Mouse (Mus musculus) embryonic facial prominence, embryonic 11.5 days (tissue): ENCODE measurements at regions not wholly inside any gene's neighbourhood (a gene's known extent, or its start where the extent isn't known, plus 50 kb on each side); places are given as distances from the start of the nearest gene placed in this dataset.
"Not testable (repeated sequence)": the region's sequence is repeated elsewhere in the genome, so short reads cannot be mapped to it uniquely, and the experiment has no call there.

Experiments
- ATAC-seq: fragments of 200-750 bp; cut with Nextera tagmentation; replicated peaks from 2 replicates; pipeline ENCODE4 v1.8.0; 2017; ENCODE audit warnings: low read depth; ENCODE audit not compliant: insufficient number of reproducible peaks, low FRiP score, low TSS enrichment
- DNase-seq: peaks from one replicate; pipeline ENCODE4 v3.0.0-alpha.2; 2015; ENCODE audit warnings: low spot score
- H3K27ac ChIP-seq: fragments of 300-500 bp; sonication (generic); replicated peaks from 2 replicates; pipeline ENCODE4 v1.5.1; 2014; ENCODE audit warnings: mild to moderate bottlenecking, low read depth, low read length, control low read depth
- H3K27me3 ChIP-seq: fragments of 300-500 bp; sonication (generic); 2 replicates; pipeline ENCODE4 v1.6.1; 2014; ENCODE audit warnings: mild to moderate bottlenecking, low read length, moderate library complexity, mixed read lengths; ENCODE audit not compliant: control insufficient read depth, insufficient read depth
- H3K36me3 ChIP-seq: fragments of 300-500 bp; sonication (generic); replicated peaks from 2 replicates; pipeline ENCODE4 v1.6.1; 2014; ENCODE audit warnings: low read depth, mild to moderate bottlenecking, low read length, moderate library complexity, mixed read lengths; ENCODE audit not compliant: control insufficient read depth, insufficient read depth
- H3K4me1 ChIP-seq: fragments of 300-500 bp; sonication (generic); 2 replicates; pipeline ENCODE4 v1.6.1; 2014; ENCODE audit warnings: low read length, mixed read lengths; ENCODE audit not compliant: control insufficient read depth, insufficient read depth
- H3K4me2 ChIP-seq: fragments of 300-500 bp; sonication (generic); 2 replicates; pipeline ENCODE4 v1.6.1; 2014; ENCODE audit warnings: low read depth, mild to moderate bottlenecking, control low read depth, low read length, moderate library complexity
- H3K4me3 ChIP-seq: fragments of 300-500 bp; sonication (generic); 2 replicates; pipeline ENCODE4 v1.5.1; 2014; ENCODE audit warnings: low read depth, low read length, control low read depth
- H3K9ac ChIP-seq: fragments of 300-500 bp; sonication (generic); replicated peaks from 2 replicates; pipeline ENCODE4 v1.6.1; 2014; ENCODE audit warnings: mild to moderate bottlenecking, control low read depth, low read length
- H3K9me3 ChIP-seq: fragments of 300-500 bp; sonication (generic); replicated peaks from 2 replicates; pipeline ENCODE4 v1.6.1; 2016; ENCODE audit warnings: mild to moderate bottlenecking, low read length, inconsistent platforms, mixed read lengths; ENCODE audit not compliant: control insufficient read depth
- WGBS: fragments of 180-500 bp; shearing (Covaris S2); extraction: QIAGEN DNeasy Blood & Tissue Kit; methylation state at CpG from one replicate; pipeline ENCODE4 v1.1.7; 2014; 5-methylcytosine and 5-hydroxymethylcytosine counted together

DNA sequence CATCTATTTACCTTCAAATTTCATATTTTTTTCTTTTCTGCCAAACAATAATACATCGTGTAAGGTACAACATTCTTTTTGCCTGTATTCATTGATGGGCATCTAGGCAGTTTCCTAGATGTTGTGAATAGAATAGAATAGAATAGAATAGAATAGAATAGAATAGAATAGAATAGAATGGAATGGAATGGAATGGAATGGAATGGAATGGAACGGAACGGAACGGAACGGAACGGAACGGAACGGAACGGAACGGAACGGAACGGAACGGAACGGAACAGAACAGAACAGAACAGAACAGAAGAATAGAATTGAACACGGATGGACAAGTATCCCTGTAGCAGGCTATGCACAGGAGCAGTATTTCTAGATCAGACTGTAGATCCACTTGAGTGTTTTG is 131.0 kb downstream of the Pou4f1 start:
- 86% methylated on average over 15 of the region's 15 CpGs for WGBS
- ATAC-seq, H3K9me3 ChIP-seq: not testable (repeated sequence)

DNA sequence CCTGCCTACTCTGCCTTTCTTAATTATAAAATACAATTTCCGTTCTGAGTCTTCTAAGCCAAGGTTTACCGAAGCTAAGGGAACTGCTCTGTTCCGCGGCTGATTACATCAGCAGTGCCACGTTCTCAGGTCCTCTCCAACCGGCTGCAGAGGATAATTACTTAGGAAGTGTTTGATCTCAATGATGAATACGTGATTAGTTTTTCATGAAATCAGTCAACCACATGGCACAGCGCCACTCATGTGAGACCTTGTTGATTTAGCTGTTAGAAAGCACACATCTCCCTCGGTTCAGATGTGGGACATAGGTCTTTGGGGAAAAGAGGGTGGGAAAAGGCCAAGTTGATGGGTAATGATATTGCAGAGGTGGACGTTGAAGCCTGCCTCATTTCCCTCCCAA is 141.7 kb downstream of the Pou4f1 start:
- H3K27me3 ChIP-seq, result no peaks in the 10 kb centered on the region
- DNase-seq (no peak), ATAC-seq (no peak)
- no peak overlapping the region for H3K4me2 ChIP-seq
- H3K27ac ChIP-seq, result no peak overlapping the region
- no peaks in the 10 kb centered on the region for H3K36me3 ChIP-seq
- 56% methylated on average over 10 of the region's 10 CpGs for WGBS
- H3K9me3 ChIP-seq, result no peaks in the 10 kb centered on the region
- H3K4me1 ChIP-seq, result no peaks in the 10 kb centered on the region
- no peak overlapping the region for H3K9ac ChIP-seq
- no peak overlapping the region for H3K4me3 ChIP-seq

More for the DNA sequence above, 131.0 kb downstream of the Pou4f1 start:
- not testable (repeated sequence) for H3K4me2 ChIP-seq, H3K4me1 ChIP-seq, DNase-seq, H3K27ac ChIP-seq, H3K9ac ChIP-seq, H3K36me3 ChIP-seq, H3K4me3 ChIP-seq, H3K27me3 ChIP-seq

DNA sequence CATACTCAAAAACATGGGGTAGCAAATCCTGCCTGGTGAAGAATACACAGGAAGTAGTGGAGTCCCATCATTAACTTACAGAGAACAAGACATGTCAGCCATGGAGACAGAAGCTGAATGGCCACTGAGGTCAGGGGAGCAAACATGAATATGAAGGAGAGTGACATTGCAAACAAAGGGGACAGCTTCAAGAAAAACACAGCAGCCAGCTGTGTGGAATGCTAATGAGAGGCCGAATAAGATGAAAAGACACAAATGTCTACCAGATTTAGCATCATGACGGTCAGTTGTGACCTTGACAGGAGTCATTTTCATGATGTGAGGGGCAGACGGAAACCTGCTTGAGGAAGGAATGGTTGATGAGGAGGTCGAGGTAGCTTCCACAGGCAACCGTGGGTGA is 167.7 kb downstream of the Pou4f1 start:
- DNase-seq (no peak), ATAC-seq (no peak)
- WGBS, result 52% methylated on average over 5 of the region's 5 CpGs
- Histone ChIP-seq H3K4me2 (no peak overlapping the region), H3K4me1 (no peaks in the 10 kb centered on the region), H3K9me3 (no peaks in the 10 kb centered on the region), H3K27me3 (no peaks in the 10 kb centered on the region), H3K36me3 (no peaks in the 10 kb centered on the region), H3K27ac (no peak overlapping the region), H3K9ac (no peak overlapping the region), H3K4me3 (no peak overlapping the region)

GRCm38 (mm10) chr14:104298312-104298711 is 169.5 kb downstream of the Pou4f1 start:
- DNase-seq, result peak; percentile 5
- no peak overlapping the region for H3K27ac ChIP-seq

GRCm38 (mm10) chr14:104297316-104298311 is 170.2 kb downstream of the Pou4f1 start:
- Histone ChIP-seq H3K4me1 (no peaks in the 10 kb centered on the region), H3K27ac (no peak overlapping the region), H3K9ac (no peak overlapping the region), H3K9me3 (no peaks in the 10 kb centered on the region), H3K27me3 (no peaks in the 10 kb centered on the region), H3K4me3 (no peak overlapping the region), H3K4me2 (no peak overlapping the region), H3K36me3 (no peaks in the 10 kb centered on the region)
- DNase-seq, result peak; percentile 4
- ATAC-seq, result peak; percentile 82
- 53% methylated on average over 15 of the region's 15 CpGs for WGBS

More at GRCm38 (mm10) chr14:104298312-104298711, 169.5 kb downstream of the Pou4f1 start:
- no peak overlapping the region for H3K4me3 ChIP-seq
- 31% methylated on average over 4 of the region's 4 CpGs for WGBS
- ATAC-seq, result peak; percentile 69; the same call in 1 of the 2 replicates
- H3K36me3 ChIP-seq, result no peaks in the 10 kb centered on the region
- H3K9me3 ChIP-seq, result no peaks in the 10 kb centered on the region
- no peaks in the 10 kb centered on the region for H3K27me3 ChIP-seq
- H3K9ac ChIP-seq, result no peak overlapping the region
- no peak overlapping the region for H3K4me2 ChIP-seq
- H3K4me1 ChIP-seq, result no peaks in the 10 kb centered on the region

DNA sequence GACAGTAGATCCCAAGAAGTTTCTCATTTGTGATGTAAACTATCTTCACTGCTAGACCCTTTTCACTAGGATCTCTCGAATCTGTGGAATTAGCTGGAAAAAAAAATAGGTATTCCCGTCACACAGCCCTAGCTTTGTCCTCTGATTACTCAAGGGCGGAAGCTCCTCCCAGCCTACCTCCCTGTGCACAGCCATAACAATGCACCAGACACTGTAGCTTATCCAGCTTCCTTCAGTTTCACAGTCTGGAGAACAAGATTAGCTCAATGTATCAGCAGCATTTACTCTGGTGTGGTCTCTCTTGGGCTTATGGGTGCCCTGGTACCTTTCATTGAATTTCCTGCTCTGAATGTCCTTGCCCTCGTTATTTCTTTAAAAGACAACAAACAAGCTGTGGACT is 174.0 kb downstream of the Pou4f1 start:
- Histone ChIP-seq H3K4me3 (no peak overlapping the region), H3K27me3 (no peaks in the 10 kb centered on the region), H3K36me3 (no peaks in the 10 kb centered on the region), H3K4me2 (no peak overlapping the region), H3K4me1 (no peaks in the 10 kb centered on the region), H3K9me3 (no peaks in the 10 kb centered on the region), H3K27ac (no peak overlapping the region), H3K9ac (no peak overlapping the region)
- ATAC-seq, result no peak
- DNase-seq, result no peak
- WGBS, result 48% methylated on average over 4 of the region's 4 CpGs

GRCm38 (mm10) chr14:104293147-104293546 is 174.7 kb downstream of the Pou4f1 start:
- Histone ChIP-seq H3K36me3 (no peaks in the 10 kb centered on the region), H3K27ac (no peak overlapping the region), H3K27me3 (no peaks in the 10 kb centered on the region), H3K4me2 (no peak overlapping the region), H3K9ac (no peak overlapping the region), H3K4me1 (no peaks in the 10 kb centered on the region), H3K4me3 (no peak overlapping the region), H3K9me3 (no peaks in the 10 kb centered on the region)
- ATAC-seq (no peak), DNase-seq (no peak)
- 98% methylated on average over 2 of the region's 2 CpGs for WGBS

DNA sequence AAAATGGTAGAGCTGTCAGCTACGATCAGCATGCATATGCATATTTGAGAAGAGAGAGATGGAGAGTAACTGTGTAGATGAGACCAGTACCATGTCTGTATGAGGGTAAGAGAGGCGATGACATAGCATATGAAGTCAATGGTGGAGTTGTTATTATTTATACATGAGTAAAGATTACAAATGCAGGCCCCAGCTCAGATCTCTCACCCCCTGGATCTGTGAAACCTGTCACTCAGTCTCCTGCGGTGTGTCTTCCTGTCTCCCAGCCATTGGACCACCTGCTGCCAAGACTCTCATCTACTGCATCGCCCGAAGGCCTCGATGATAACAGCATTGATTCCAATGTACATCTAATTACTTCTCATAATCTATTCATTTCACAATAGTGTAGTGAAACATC is 187.4 kb downstream of the Pou4f1 start:
- Histone ChIP-seq H3K4me1 (no peaks in the 10 kb centered on the region), H3K4me3 (no peak overlapping the region), H3K27ac (no peak overlapping the region), H3K4me2 (no peak overlapping the region), H3K9ac (no peak overlapping the region), H3K27me3 (no peaks in the 10 kb centered on the region), H3K9me3 (no peaks in the 10 kb centered on the region), H3K36me3 (no peaks in the 10 kb centered on the region)
- WGBS, result 90% methylated on average over 6 of the region's 6 CpGs
- DNase-seq, result no peak
- ATAC-seq, result no peak
